Mouse (Mus musculus) megakaryocyte, embryonic 14.5 days (primary cell): ENCODE data around the gene Leo1. TPM values are rescaled to one million over a fixed set of nuclear protein-coding genes. Genes with fewer than 3 reads are reported as not detected.
A peak's percentile ranks its signal among the peaks of the same experiment; 100 is the strongest.

Experiments used
- H3K27me3 ChIP-seq: replicated peaks from 2 replicates; pipeline ENCODE3; 2012; ENCODE audit warnings: inconsistent platforms
- H3K36me3 ChIP-seq: replicated peaks from 2 replicates; pipeline ENCODE3; 2012; ENCODE audit warnings: low read length, inconsistent platforms, mixed read lengths
- H3K4me1 ChIP-seq: 2 replicates; pipeline ENCODE4 v1.6.1; 2012; ENCODE audit warnings: inconsistent platforms
- H3K4me3 ChIP-seq: replicated peaks from 2 replicates; pipeline ENCODE3; 2012; ENCODE audit warnings: moderate library complexity, mild to moderate bottlenecking, inconsistent platforms
- H3K9me3 ChIP-seq: 2 replicates; pipeline ENCODE4 v1.6.1; 2012; ENCODE audit warnings: inconsistent platforms
- FLI1 ChIP-seq: IDR thresholded peaks from 2 replicates; pipeline ENCODE4 v1.6.1; 2012; ENCODE audit warnings: low read length, inconsistent platforms, mixed read lengths
- GATA1 ChIP-seq: IDR thresholded peaks from 3 replicates; pipeline ENCODE4 v1.6.1; 2012; ENCODE audit warnings: mixed read lengths, low read length, inconsistent platforms, borderline replicate concordance
- polyA plus RNA-seq: library from polyadenylated mRNA; stranded (reverse); fragments of >175 nt; gene quantifications from 2 replicates; pipeline ENCODE4 v1.2.3, GENCODE M21; 2012; ENCODE audit warnings: low replicate concordance; ENCODE audit not compliant: insufficient read depth

The Leo1 gene
- polyA plus RNA-seq, 1 experiment, result 17.0 TPM

DNA sequence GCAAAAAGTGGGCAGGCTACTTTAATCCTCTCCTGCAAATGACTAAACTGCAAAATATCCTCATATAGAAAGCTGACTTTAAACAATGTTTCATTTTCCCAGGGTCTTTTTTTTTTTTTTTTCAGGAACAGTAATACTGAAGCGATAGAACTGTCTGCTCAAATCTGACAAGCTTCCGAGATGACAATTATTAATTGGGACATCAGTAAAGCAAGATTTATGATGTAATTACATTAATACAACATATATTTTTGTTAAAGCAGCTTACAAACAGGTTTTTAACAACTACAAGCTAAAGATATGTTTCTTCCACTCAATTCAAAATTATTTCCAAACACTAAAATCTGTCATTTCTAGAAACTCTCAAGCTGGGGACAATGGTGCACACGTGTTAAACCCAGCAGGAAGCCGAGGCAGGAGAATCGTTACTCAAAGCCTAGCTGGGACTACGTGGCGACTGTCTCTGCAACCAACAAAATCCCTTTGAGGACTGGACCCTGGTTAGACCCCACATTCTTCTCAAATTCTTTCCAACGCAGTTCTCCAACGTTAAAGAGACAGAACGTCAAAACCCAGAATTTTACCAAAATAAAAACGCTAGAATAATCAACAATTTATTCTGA, 33.0 kb upstream of the Leo1 start:
- no peak for TF ChIP-seq FLI1
- TF ChIP-seq GATA1, result no peak
- peaks cover 52% of the 10 kb centered on the region for H3K36me3 ChIP-seq
- H3K4me1 ChIP-seq, result peaks cover 69% of the 10 kb centered on the region
- peak overlapping the region; percentile 98 for H3K4me3 ChIP-seq
- H3K9me3 ChIP-seq, result no peaks in the 10 kb centered on the region
- H3K27me3 ChIP-seq, result no peaks in the 10 kb centered on the region

GRCm38 (mm10) chr9:75409031-75409851, 32.1 kb upstream of the Leo1 start:
- Histone ChIP-seq H3K27me3 (no peaks in the 10 kb centered on the region), H3K36me3 (peaks cover 56% of the 10 kb centered on the region), H3K9me3 (no peaks in the 10 kb centered on the region), H3K4me3 (peak overlapping the region; percentile 98), H3K4me1 (peaks cover 71% of the 10 kb centered on the region)
- TF ChIP-seq GATA1 (no peak), FLI1 (no peak)

GRCm38 (mm10) chr9:75409852-75410378, 31.4 kb upstream of the Leo1 start, which contains the start of gene Mapk6:
Mapk6 (minus strand) TSS chr9:75410005.
- TF ChIP-seq GATA1 (peak; percentile 23; the same call in 1 of the 3 replicates), FLI1 (no peak)
- Histone ChIP-seq H3K4me3 (peak within 1 kb of the TSS; percentile 98), H3K9me3 (no peaks in the 10 kb centered on the region), H3K27me3 (no peaks in the 10 kb centered on the region), H3K36me3 (peaks cover 56% of the 10 kb centered on the region), H3K4me1 (peaks cover 71% of the 10 kb centered on the region)

DNA sequence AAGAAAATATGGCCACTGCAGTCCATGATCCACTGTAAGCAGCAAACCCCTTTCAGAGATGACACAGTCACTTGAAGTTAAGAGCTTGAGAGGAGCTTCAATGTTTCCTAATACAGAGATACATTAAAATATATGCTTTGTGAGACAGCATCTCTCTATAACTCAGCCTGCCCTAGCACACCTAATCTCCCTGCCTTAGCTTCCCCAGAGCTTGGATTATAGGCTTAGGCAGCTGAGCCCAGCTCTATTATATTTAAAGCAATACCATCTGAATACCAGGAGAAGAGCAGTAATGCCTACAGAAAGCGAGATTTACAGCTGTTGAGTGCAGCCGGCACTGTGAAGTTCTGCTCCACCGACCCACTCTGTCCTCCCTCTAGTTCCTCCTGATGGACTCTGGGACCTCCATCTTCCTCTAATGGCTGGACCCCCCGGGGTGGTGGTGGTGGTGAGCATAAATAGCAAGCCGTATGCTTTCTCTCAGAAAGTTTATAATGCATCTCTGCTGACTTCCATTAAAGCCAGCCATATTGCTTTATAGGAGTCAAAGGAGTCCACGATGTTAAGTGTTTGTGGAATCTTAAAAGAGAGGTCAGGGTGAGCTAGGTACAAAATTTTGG, 30.3 kb upstream of the Leo1 start:
- no peaks in the 10 kb centered on the region for H3K9me3 ChIP-seq
- H3K27me3 ChIP-seq, result no peaks in the 10 kb centered on the region
- peaks cover 60% of the 10 kb centered on the region for H3K36me3 ChIP-seq
- peaks cover 71% of the 10 kb centered on the region for H3K4me1 ChIP-seq
- H3K4me3 ChIP-seq, result peak overlapping the region; percentile 98
- TF ChIP-seq GATA1 (no peak), FLI1 (no peak)

DNA sequence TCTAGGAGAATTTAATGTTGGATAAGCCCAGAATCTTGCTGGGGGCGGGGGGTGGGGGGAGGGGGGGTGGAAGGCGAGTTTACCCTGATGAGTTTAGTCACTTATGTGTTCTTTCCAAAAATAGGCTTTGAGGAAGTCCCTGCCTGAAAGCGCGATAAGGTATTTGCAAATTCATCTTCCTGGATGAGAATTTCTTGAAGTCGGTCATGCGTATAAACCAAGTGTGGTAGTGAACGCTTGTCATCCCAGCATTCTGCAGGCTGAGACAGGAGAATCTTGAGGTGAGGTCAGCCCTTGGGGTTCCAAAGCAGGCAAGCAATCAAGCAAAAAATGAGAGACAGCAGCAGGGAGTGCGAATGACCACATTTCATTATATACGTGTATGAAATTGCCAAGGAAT, 29.7 kb upstream of the Leo1 start:
- peaks cover 71% of the 10 kb centered on the region for H3K4me1 ChIP-seq
- no peaks in the 10 kb centered on the region for H3K9me3 ChIP-seq
- H3K36me3 ChIP-seq, result peaks cover 56% of the 10 kb centered on the region
- TF ChIP-seq GATA1, result no peak
- TF ChIP-seq FLI1, result no peak
- H3K4me3 ChIP-seq, result peak overlapping the region; percentile 98
- H3K27me3 ChIP-seq, result no peaks in the 10 kb centered on the region

- peaks cover 79% of the 10 kb centered on the region for H3K4me1 ChIP-seq
- H3K4me3 ChIP-seq, result peak overlapping the region; percentile 79
- TF ChIP-seq GATA1 (no peak), FLI1 (no peak)
- H3K36me3 ChIP-seq, result peaks cover 64% of the 10 kb centered on the region
- no peaks in the 10 kb centered on the region for H3K9me3 ChIP-seq
- H3K27me3 ChIP-seq, result no peaks in the 10 kb centered on the region
Observed at GRCm38 (mm10) chr9:75413206-75413605, 28.1 kb upstream of the Leo1 start.

DNA sequence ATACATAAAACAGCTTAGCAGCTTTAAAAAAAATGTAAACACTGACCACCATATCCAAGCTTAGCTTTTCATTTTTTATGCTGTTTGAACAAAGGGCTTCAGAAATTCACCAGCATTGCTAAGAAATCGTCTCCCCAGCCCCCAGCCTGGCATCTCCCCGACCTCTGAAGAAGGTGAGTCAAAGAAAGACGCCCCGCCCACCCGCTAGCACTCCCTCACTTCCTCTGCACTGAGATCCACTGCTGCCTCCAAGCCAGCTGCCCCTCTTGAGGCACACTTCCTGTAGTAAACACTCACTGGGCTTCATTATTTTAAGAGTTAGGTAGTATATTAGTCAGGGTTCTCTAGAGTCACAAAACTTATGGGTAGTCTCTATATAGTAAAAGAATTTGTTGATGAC, 27.1 kb upstream of the Leo1 start:
- H3K4me1 ChIP-seq, result peaks cover 89% of the 10 kb centered on the region
- TF ChIP-seq FLI1 (no peak), GATA1 (no peak)
- no peaks in the 10 kb centered on the region for H3K9me3 ChIP-seq
- H3K4me3 ChIP-seq, result peak overlapping the region; percentile 79
- H3K27me3 ChIP-seq, result no peaks in the 10 kb centered on the region
- peaks cover 71% of the 10 kb centered on the region for H3K36me3 ChIP-seq

DNA sequence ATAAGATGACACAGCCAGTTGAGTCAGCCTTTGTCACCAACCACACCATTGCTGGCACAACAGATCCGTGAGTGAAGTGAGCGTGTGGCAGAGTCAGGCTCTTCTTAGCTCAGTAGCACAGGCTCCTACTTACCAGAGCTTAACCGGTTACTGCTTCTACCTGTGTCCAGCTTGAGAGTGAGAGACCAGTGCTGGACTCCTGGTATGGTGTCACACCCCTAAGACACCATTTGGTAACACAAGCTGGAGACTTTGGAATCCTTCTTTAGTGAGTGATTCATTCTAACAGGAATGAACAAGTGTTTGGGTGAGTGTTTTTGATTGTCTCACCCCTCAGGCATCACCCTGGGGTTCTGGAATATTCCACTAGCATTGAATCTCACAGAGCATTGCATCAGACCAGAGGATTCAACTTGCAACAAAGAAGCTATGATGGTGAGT, 19.1 kb upstream of the Leo1 start:
- Histone ChIP-seq H3K36me3 (peaks cover 69% of the 10 kb centered on the region), H3K4me3 (peak overlapping the region; percentile 87), H3K4me1 (peaks cover 100% of the 10 kb centered on the region), H3K9me3 (no peaks in the 10 kb centered on the region), H3K27me3 (no peaks in the 10 kb centered on the region)
- TF ChIP-seq GATA1 (no peak), FLI1 (no peak)

DNA sequence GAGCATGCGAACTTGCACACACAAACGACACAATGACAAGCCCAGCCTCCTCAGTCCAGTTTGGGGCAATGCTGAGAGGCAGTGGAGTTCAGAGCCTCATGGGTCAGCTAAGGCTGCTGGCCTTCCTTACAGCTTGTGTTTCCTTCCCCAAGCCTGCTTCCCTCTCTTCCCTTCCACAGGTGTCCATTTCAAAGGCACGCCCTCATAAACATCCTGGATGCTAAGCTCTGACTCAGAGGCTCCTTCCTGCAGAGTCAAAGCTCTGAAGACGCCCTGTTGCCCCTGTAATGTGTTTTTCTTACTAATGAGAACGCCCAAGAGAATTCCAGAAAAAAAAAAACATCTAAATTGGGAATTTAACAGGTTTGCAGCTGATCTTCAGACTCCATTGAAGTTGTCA, 17.6 kb upstream of the Leo1 start:
- Histone ChIP-seq H3K4me1 (peaks cover 100% of the 10 kb centered on the region), H3K9me3 (no peaks in the 10 kb centered on the region), H3K4me3 (peak overlapping the region; percentile 87), H3K36me3 (peaks cover 65% of the 10 kb centered on the region), H3K27me3 (no peaks in the 10 kb centered on the region)
- TF ChIP-seq FLI1 (no peak), GATA1 (no peak)
